Mouse (Mus musculus) myocyte (in vitro differentiated cells): Measurements from ENCODE around the gene Serinc5. TPM values are rescaled to one million over a fixed set of nuclear protein-coding genes. Genes with fewer than 3 reads are reported as not detected.

Source experiments
- H3K27me3 ChIP-seq: one replicate; pipeline ENCODE4 v1.6.1; 2011; ENCODE audit not compliant: control insufficient read depth, insufficient read depth, insufficient read length
- H3K36me3 ChIP-seq: one replicate; pipeline ENCODE4 v1.6.1; 2011; ENCODE audit not compliant: control insufficient read depth, insufficient read depth
- H3K4me2 ChIP-seq: one replicate; pipeline ENCODE4 v1.6.1; 2011; ENCODE audit warnings: low read depth, control low read depth
- H3K4me3 ChIP-seq: one replicate; pipeline ENCODE4 v1.5.1; 2011; ENCODE audit warnings: mild to moderate bottlenecking, control low read depth, moderate library complexity
- H3K79me2 ChIP-seq: one replicate; pipeline ENCODE4 v1.6.1; 2011; ENCODE audit not compliant: control insufficient read depth, insufficient read depth
- H3ac ChIP-seq: one replicate; pipeline ENCODE4 v1.6.1; 2011; ENCODE audit not compliant: control insufficient read depth, insufficient read length
- CEBPB ChIP-seq: IDR thresholded peaks from 2 replicates; pipeline ENCODE4 v1.6.1; 2011; ENCODE audit warnings: mild to moderate bottlenecking, moderate library complexity; ENCODE audit not compliant: poor library complexity, insufficient read depth, severe bottlenecking
- E2F4 ChIP-seq: IDR thresholded peaks from one replicate; pipeline ENCODE4 v1.6.1; 2011; ENCODE audit warnings: mild to moderate bottlenecking, control low read depth, moderate library complexity; ENCODE audit not compliant: insufficient read depth
- MAX ChIP-seq: IDR thresholded peaks from one replicate; pipeline ENCODE4 v1.6.1; 2011; ENCODE audit warnings: low read depth, mild to moderate bottlenecking, control low read depth
- MYOD1 ChIP-seq, 3 experiments: IDR thresholded peaks; one replicate each; pipeline ENCODE4 v1.6.1; 2011; ENCODE audit warnings: control low read depth in 2 of 3, low read depth in 2 of 3, mild to moderate bottlenecking in 2 of 3, moderate library complexity in 1 of 3; ENCODE audit not compliant: insufficient read length in 2 of 3, control insufficient read depth in 1 of 3
- MYOG ChIP-seq, 3 experiments: IDR thresholded peaks; one replicate each; pipeline ENCODE4 v1.6.1; 2011; ENCODE audit warnings: control low read depth in 2 of 3, low read depth in 2 of 3, mild to moderate bottlenecking in 2 of 3; ENCODE audit not compliant: insufficient read length in 2 of 3, control insufficient read depth in 1 of 3, insufficient read depth in 1 of 3
- POLR2A ChIP-seq: IDR thresholded peaks from one replicate; pipeline ENCODE4 v1.6.1; 2011; ENCODE audit warnings: low read depth, mild to moderate bottlenecking, control low read depth, moderate library complexity; ENCODE audit not compliant: insufficient read length
- POLR2AphosphoS2 ChIP-seq: IDR thresholded peaks from one replicate; pipeline ENCODE4 v1.6.1; 2011; ENCODE audit warnings: low read depth, control low read depth; ENCODE audit not compliant: insufficient read length
- REST ChIP-seq: IDR thresholded peaks from one replicate; pipeline ENCODE4 v1.6.1; 2011; ENCODE audit warnings: mild to moderate bottlenecking, control low read depth, moderate library complexity; ENCODE audit not compliant: insufficient read depth, insufficient read length
- SRF ChIP-seq: IDR thresholded peaks from one replicate; pipeline ENCODE4 v1.6.1; 2011; ENCODE audit warnings: low read depth; ENCODE audit not compliant: control insufficient read depth, insufficient read length
- TCF12 ChIP-seq: IDR thresholded peaks from one replicate; pipeline ENCODE4 v1.6.1; 2011; ENCODE audit warnings: mild to moderate bottlenecking, control low read depth; ENCODE audit not compliant: poor library complexity, insufficient read depth, severe bottlenecking
- TCF3 ChIP-seq: IDR thresholded peaks from one replicate; pipeline ENCODE4 v1.6.1; 2011; ENCODE audit warnings: low read depth, control low read depth; ENCODE audit not compliant: insufficient read length
- USF1 ChIP-seq: IDR thresholded peaks from one replicate; pipeline ENCODE4 v1.6.1; 2011; ENCODE audit warnings: low read depth, mild to moderate bottlenecking, control low read depth, moderate library complexity
- polyA plus RNA-seq: library from polyadenylated mRNA; unstranded; fragments of >200 nt; fragmentation: generic; extraction: Trizol; gene quantifications from one replicate; pipeline ENCODE4 v1.2.1, GENCODE M21; 2012; ENCODE audit warnings: missing spikeins

The Serinc5 gene
- polyA plus RNA-seq, 1 experiment = 5.4 TPM

DNA sequence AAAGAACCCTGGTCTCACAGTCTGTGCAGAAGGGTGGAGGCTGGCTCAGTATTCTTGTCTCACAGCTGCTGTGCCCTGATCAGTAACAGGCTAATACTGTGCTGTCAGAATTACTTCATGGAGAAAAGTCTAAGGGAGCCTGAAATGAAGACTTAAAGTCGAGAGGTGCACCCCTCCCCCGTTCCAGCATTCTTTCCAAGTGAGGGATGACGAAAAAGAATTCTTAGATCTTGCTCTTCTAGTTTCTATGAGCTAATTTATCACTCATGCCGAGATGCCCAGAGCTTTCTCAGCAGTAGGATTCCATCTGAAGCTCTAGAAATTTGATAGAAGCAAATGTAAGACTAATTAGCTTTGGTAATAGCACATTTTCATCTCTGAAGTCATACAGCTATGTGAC is 66.8 kb downstream of the Serinc5 start:
- Histone ChIP-seq H3K27me3 (no peaks in the 10 kb centered on the region), H3K79me2 (no peaks in the 10 kb centered on the region), H3K4me3 (no peak overlapping the region), H3K4me2 (peak overlapping the region; percentile 18), H3ac (no peak overlapping the region), H3K36me3 (no peaks in the 10 kb centered on the region)
- TF ChIP-seq SRF (no peak), E2F4 (no peak), MYOG (IDR thresholded peaks at IDR 0.05; ENCODE audit: control insufficient read depth in 1 of 3, insufficient read depth in 1 of 3, insufficient read length in 2 of 3, low read depth in 2 of 3) (peak in 1 of 3 experiments; percentile 41)

DNA sequence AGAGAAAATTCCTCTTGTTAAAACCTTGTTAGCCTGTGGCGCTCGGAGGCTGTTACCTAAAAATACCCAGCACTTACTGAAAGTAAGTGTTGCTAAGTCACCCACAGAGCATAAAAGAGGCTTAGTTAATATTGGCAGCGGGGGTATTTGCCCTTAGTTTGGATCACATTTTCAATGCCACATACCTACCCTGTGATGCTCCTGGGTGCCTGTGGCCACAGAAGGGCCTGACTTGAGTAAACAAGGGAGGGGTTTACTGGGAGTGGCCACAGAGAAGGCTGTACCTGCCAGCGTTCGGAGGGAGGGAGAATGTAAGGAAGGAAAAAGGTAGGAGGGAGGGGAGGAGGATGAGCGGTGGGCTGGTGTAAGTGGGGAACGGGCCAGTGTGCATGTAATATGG is 68.8 kb downstream of the Serinc5 start:
- TF ChIP-seq USF1 (no peak), TCF12 (no peak), MYOD1 (IDR thresholded peaks at IDR 0.05; ENCODE audit: control insufficient read depth in 1 of 3, insufficient read length in 2 of 3, low read depth in 2 of 3) (no peak), MYOG (IDR thresholded peaks at IDR 0.05; ENCODE audit: control insufficient read depth in 1 of 3, insufficient read depth in 1 of 3, insufficient read length in 2 of 3, low read depth in 2 of 3) (no peak), MAX (no peak), POLR2A (no peak), CEBPB (no peak), REST (no peak), E2F4 (no peak)
- Histone ChIP-seq H3ac (no peak overlapping the region), H3K27me3 (no peaks in the 10 kb centered on the region), H3K4me2 (no peak overlapping the region), H3K4me3 (no peak overlapping the region), H3K36me3 (no peaks in the 10 kb centered on the region), H3K79me2 (no peaks in the 10 kb centered on the region)

DNA sequence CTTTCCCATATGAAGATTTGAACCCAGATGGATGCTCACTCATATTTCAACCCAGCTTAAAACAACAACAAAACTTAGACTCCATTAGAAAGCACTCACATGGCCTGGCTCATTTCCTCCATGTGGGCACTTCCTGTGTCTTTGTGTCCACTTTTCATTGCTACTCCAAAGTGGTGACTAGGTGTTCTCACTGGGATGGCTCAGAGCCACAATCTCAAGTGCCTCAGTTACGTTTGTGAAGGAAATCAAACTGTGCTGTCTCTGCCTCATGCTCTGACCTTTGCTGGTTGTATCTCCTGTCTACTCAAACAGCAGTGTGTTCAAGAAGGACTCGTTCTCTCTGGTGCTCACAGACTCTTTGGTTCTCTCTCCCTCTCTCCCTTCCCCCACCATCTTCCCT is 70.7 kb downstream of the Serinc5 start:
- H3K27me3 ChIP-seq = no peaks in the 10 kb centered on the region
- H3K4me2 ChIP-seq = no peak overlapping the region
- TF ChIP-seq MYOG (IDR thresholded peaks at IDR 0.05; ENCODE audit: control insufficient read depth in 1 of 3, insufficient read depth in 1 of 3, insufficient read length in 2 of 3, low read depth in 2 of 3) (no peak), POLR2A (no peak), POLR2AphosphoS2 (no peak), SRF (no peak), USF1 (no peak), MYOD1 (IDR thresholded peaks at IDR 0.05; ENCODE audit: control insufficient read depth in 1 of 3, insufficient read length in 2 of 3, low read depth in 2 of 3) (no peak), TCF3 (no peak), MAX (no peak), TCF12 (no peak), E2F4 (no peak), REST (no peak), CEBPB (no peak)
- H3K4me3 ChIP-seq = no peak overlapping the region
- no peak overlapping the region for H3ac ChIP-seq
- no peaks in the 10 kb centered on the region for H3K36me3 ChIP-seq
- no peaks in the 10 kb centered on the region for H3K79me2 ChIP-seq

DNA sequence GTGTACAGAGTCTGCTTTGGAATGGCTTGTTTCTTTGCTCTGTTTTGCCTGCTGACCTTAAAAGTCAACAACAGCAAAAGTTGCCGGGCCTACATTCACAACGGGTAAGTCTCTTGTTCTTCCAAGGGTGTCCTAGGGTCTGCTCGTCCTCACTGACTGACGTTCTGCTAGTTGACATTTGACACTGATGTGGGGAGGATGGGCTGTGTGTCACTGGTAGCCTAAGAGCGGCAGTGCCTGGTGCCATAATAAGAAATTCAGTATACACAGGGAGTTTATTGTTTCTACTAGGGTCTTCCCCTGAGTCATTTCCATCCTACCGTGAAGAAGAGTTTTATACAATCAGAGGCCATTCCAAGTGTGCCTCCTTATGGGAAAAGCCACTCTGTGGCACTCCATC is 71.9 kb downstream of the Serinc5 start:
- Histone ChIP-seq H3K79me2 (no peaks in the 10 kb centered on the region), H3ac (no peak overlapping the region), H3K4me2 (no peak overlapping the region), H3K27me3 (no peaks in the 10 kb centered on the region), H3K4me3 (no peak overlapping the region), H3K36me3 (no peaks in the 10 kb centered on the region)
- no peak for TF ChIP-seq CEBPB
- no peak for TF ChIP-seq E2F4

DNA sequence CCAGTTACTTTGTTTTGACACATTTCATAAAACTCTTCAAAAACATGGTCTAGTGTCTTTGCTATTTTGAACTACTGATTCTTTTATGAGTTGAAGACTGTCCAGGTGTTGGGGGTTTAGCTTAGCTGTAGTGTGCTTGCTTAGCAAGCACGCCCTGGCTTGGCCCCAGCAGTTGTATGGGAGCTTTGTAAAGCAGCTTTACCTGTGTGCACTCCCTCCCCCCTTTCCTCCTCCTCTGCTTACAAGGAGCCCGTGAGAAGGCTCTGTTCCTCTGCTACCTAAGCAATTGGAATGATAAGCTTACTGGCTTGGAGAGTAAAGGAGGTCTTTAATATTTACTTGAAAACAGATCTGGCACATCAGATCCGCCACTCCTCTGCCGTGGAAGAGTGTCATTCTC is 72.6 kb downstream of the Serinc5 start:
- Histone ChIP-seq H3ac (no peak overlapping the region), H3K27me3 (no peaks in the 10 kb centered on the region), H3K4me2 (no peak overlapping the region), H3K36me3 (no peaks in the 10 kb centered on the region), H3K79me2 (no peaks in the 10 kb centered on the region), H3K4me3 (no peak overlapping the region)
- TF ChIP-seq REST (no peak), POLR2AphosphoS2 (no peak), USF1 (no peak)

DNA sequence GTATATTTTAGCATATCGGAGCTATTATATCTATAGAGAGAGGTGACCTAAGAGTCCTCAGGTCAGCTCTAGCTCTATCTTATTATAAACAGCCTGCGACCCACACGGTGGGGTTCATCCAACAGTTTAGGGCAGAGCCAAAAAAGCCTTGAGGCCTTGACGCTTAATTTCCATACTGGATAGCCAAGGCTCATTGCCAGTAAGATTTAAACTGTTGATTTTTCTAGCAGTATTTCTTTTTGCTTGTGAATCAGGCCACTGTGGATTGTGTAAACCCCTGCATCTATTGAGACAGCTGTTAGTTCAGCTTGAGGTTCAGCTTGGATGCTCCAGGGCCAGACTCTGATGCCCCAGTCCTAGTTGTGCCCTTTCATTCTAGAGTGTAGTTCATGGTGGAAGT is 73.4 kb downstream of the Serinc5 start:
- no peaks in the 10 kb centered on the region for H3K27me3 ChIP-seq
- H3ac ChIP-seq = no peak overlapping the region
- H3K4me3 ChIP-seq = no peak overlapping the region
- TF ChIP-seq MYOG (IDR thresholded peaks at IDR 0.05; ENCODE audit: control insufficient read depth in 1 of 3, insufficient read depth in 1 of 3, insufficient read length in 2 of 3, low read depth in 2 of 3) (no peak), POLR2A (no peak), POLR2AphosphoS2 (no peak), TCF12 (no peak), MAX (no peak), E2F4 (no peak), CEBPB (no peak)
- H3K79me2 ChIP-seq = no peaks in the 10 kb centered on the region
- H3K4me2 ChIP-seq = no peak overlapping the region
- H3K36me3 ChIP-seq = no peaks in the 10 kb centered on the region
